Mouse (Mus musculus): ENCODE data around the gene Cyp2f2. TPM values are rescaled to one million over a fixed set of nuclear protein-coding genes. Genes with fewer than 3 reads are reported as not detected.

Cyp2f2 gene
- polyA plus RNA-seq, 1 experiment from 2014 or later: not detected

DNA sequence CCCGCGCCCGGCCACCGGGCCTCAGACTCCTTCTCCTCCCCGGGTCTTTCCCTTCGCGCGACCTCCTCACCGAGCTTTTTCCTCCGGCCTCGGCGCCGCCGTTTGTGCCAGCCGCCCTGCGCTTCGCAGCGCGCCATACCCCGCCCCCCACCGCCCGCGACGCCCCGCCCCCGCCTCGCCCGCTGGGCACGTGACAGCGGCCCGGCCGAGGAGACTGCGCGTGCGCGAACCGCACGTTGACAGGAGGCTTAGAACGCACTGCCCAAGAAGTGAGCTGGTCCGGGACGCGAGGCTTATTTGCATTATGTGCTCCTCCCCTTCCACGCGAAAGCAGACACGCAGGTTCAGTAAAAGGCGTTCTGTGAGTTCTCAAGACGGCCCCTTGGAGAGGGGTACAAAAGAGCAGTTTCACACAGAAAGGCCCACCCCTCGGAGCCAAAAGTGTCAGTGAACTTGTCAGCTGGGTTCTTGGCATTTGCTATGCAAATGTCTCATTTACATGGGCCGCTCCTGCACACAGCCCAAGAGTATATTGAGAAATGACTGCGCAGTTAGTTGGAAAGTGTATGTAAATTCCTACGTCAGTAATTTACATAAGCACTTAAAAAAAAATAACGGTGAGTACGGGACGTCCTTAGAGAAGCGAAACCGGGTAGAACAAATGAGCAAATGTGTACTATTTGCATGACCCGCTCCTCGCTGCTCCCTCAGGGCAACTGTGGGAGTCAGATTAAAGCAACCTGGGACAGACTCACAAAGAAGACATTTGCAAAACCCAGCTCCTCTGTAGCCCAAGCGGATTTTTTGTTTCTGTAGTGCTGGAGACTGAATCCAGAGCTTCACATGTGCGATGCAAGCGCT, 47.1 kb downstream of the Cyp2f2 start, which contains the start of gene Egln2:
Gene Egln2, minus strand, starts transcription at position 189 of the 861 bp plus-strand sequence.
- Histone ChIP-seq H3K27ac (replicated peaks) (peak within 1 kb of the TSS; percentile 99), H3K4me3 (peak within 1 kb of the TSS; percentile 78), H3K4me1 (peaks cover 46% of the 10 kb centered on the region), H3K9ac (replicated peaks) (peak within 1 kb of the TSS; percentile 84), H3K4me2 (replicated peaks) (peak within 1 kb of the TSS; percentile 78), H3K9me3 (no peaks in the 10 kb centered on the region), H3K27me3 (no peaks in the 10 kb centered on the region), H3K36me3 (peaks cover 42% of the 10 kb centered on the region)
- WGBS: 1% methylated on average over 61 of the region's 61 CpGs
- ATAC-seq (ENCODE audit: low FRiP score, low read depth): peak; percentile 85

GRCm38 (mm10) chr7:27167475-27168094, 47.9 kb downstream of the Cyp2f2 start:
- Histone ChIP-seq H3K4me1 (peaks cover 39% of the 10 kb centered on the region), H3K9ac (replicated peaks) (peak overlapping the region; percentile 49), H3K36me3 (peaks cover 44% of the 10 kb centered on the region)

GRCm38 (mm10) chr7:27168371-27168770, 48.7 kb downstream of the Cyp2f2 start:
- H3K27ac ChIP-seq (replicated peaks): no peak overlapping the region
- peaks cover 31% of the 10 kb centered on the region for H3K4me1 ChIP-seq
- no peak for ATAC-seq (ENCODE audit: low FRiP score, low read depth)
- no peak overlapping the region for H3K4me3 ChIP-seq
- no peak overlapping the region for H3K9ac ChIP-seq (replicated peaks)
- 85% methylated on average over 5 of the region's 5 CpGs for WGBS
- peaks cover 46% of the 10 kb centered on the region for H3K36me3 ChIP-seq
- no peaks in the 10 kb centered on the region for H3K27me3 ChIP-seq
- H3K4me2 ChIP-seq (replicated peaks): no peak overlapping the region
- H3K9me3 ChIP-seq: no peaks in the 10 kb centered on the region

More at GRCm38 (mm10) chr7:27167475-27168094, 47.9 kb downstream of the Cyp2f2 start:
- Histone ChIP-seq H3K4me3 (peak overlapping the region; percentile 78), H3K27me3 (no peaks in the 10 kb centered on the region), H3K9me3 (no peaks in the 10 kb centered on the region), H3K27ac (replicated peaks) (peak overlapping the region; percentile 99), H3K4me2 (replicated peaks) (peak overlapping the region; percentile 78)
- peak; percentile 0; the same call in 1 of the 2 replicates for ATAC-seq (ENCODE audit: low FRiP score, low read depth)
- 75% methylated on average over 11 of the region's 11 CpGs for WGBS

- Histone ChIP-seq H3K9me3 (no peaks in the 10 kb centered on the region), H3K4me1 (peaks cover 8% of the 10 kb centered on the region), H3K9ac (replicated peaks) (no peak overlapping the region), H3K4me2 (replicated peaks) (no peak overlapping the region), H3K27ac (replicated peaks) (no peak overlapping the region), H3K4me3 (no peak overlapping the region), H3K27me3 (no peaks in the 10 kb centered on the region), H3K36me3 (peaks cover 41% of the 10 kb centered on the region)
- ATAC-seq (ENCODE audit: low FRiP score, low read depth): no peak
- WGBS: 81% methylated on average over 3 of the region's 3 CpGs
Measured at GRCm38 (mm10) chr7:27170981-27171380, 51.3 kb downstream of the Cyp2f2 start.

GRCm38 (mm10) chr7:27174496-27174895, 54.8 kb downstream of the Cyp2f2 start:
- Histone ChIP-seq H3K9me3 (no peaks in the 10 kb centered on the region), H3K36me3 (peaks cover 41% of the 10 kb centered on the region), H3K4me3 (no peak overlapping the region), H3K9ac (replicated peaks) (no peak overlapping the region), H3K4me1 (peaks cover 9% of the 10 kb centered on the region), H3K27me3 (no peaks in the 10 kb centered on the region), H3K4me2 (replicated peaks) (no peak overlapping the region), H3K27ac (replicated peaks) (no peak overlapping the region)
- ATAC-seq (ENCODE audit: low FRiP score, low read depth): no peak
- 96% methylated on average over 15 of the region's 15 CpGs for WGBS

GRCm38 (mm10) chr7:27174896-27175295, 55.2 kb downstream of the Cyp2f2 start:
- Histone ChIP-seq H3K4me2 (replicated peaks) (no peak overlapping the region), H3K9me3 (no peaks in the 10 kb centered on the region), H3K4me1 (peaks cover 12% of the 10 kb centered on the region), H3K36me3 (peaks cover 41% of the 10 kb centered on the region), H3K9ac (replicated peaks) (no peak overlapping the region), H3K4me3 (no peak overlapping the region), H3K27me3 (no peaks in the 10 kb centered on the region), H3K27ac (replicated peaks) (no peak overlapping the region)
- ATAC-seq (ENCODE audit: low FRiP score, low read depth): no peak
- WGBS: 86% methylated on average over 7 of the region's 7 CpGs

- Histone ChIP-seq H3K27me3 (no peaks in the 10 kb centered on the region), H3K9ac (replicated peaks) (peak overlapping the region; percentile 58), H3K9me3 (no peaks in the 10 kb centered on the region), H3K4me3 (peak overlapping the region; percentile 72), H3K36me3 (peaks cover 24% of the 10 kb centered on the region), H3K4me2 (replicated peaks) (peak overlapping the region; percentile 55), H3K4me1 (peaks cover 12% of the 10 kb centered on the region), H3K27ac (replicated peaks) (peak overlapping the region; percentile 93)
- no peak for ATAC-seq (ENCODE audit: low FRiP score, low read depth)
- 23% methylated on average over 4 of the region's 4 CpGs for WGBS
Measured at GRCm38 (mm10) chr7:27177942-27178323, 58.2 kb downstream of the Cyp2f2 start.

GRCm38 (mm10) chr7:27178324-27179216, 58.9 kb downstream of the Cyp2f2 start, which contains the start of gene Rab4b:
Rab4b (minus strand) TSS chr7:27178896.
- no peaks in the 10 kb centered on the region for H3K9me3 ChIP-seq
- WGBS: under 1% methylated on average over 51 of the region's 53 CpGs
- peaks cover 23% of the 10 kb centered on the region for H3K36me3 ChIP-seq

DNA sequence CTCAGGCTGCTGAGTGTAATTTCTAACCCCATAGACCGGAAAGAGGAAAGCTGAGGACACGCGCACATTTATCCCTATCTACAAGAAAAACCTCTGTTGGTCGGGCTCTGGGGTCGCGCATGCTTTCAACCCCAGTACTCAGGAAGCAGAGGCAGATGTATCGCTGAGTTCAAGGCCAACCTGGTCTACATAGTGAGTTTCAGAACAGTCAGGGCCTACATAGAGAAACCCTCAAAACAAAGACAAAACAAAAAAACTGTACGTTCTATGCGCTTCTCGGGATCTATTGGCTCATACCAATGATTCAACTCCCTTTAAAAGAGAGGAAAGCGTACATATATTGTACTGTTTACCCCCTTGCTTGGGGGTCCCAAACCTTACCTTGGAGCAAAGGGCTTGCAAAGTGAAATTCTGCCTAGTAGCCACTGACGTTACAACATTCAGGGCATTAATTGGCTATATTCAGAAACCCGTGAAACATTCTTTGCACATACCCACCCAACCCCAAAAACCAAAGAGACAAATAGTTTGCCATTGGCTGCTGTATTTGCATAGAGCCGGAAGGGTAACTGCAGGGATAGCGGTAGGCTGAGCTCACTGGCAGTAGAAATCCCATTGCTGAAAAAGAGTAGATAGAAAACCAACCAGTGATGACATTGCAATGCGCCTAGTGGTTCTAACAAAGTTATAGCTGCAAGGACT, 59.7 kb downstream of the Cyp2f2 start:
- peak; percentile 2; the same call in 1 of the 2 replicates for ATAC-seq (ENCODE audit: low FRiP score, low read depth)
- peak overlapping the region; percentile 72 for H3K4me3 ChIP-seq
- H3K36me3 ChIP-seq: peaks cover 20% of the 10 kb centered on the region
- H3K4me1 ChIP-seq: peaks cover 12% of the 10 kb centered on the region
- H3K9me3 ChIP-seq: no peaks in the 10 kb centered on the region
- peak overlapping the region; percentile 52 for H3K4me2 ChIP-seq (replicated peaks)
- 46% methylated on average over 16 of the region's 16 CpGs for WGBS
- peak overlapping the region; percentile 93 for H3K27ac ChIP-seq (replicated peaks)
- no peaks in the 10 kb centered on the region for H3K27me3 ChIP-seq
- peak overlapping the region; percentile 47; the same call in 1 of the 2 replicates for H3K9ac ChIP-seq (replicated peaks)

More at GRCm38 (mm10) chr7:27178324-27179216, 58.9 kb downstream of the Cyp2f2 start, which contains the start of gene Rab4b:
- Histone ChIP-seq H3K4me2 (replicated peaks) (peak within 1 kb of the TSS; percentile 55), H3K9ac (replicated peaks) (peak within 1 kb of the TSS; percentile 58), H3K4me1 (peaks cover 12% of the 10 kb centered on the region), H3K4me3 (peak within 1 kb of the TSS; percentile 72), H3K27me3 (no peaks in the 10 kb centered on the region), H3K27ac (replicated peaks) (peak within 1 kb of the TSS; percentile 93)
- peak; percentile 98 for ATAC-seq (ENCODE audit: low FRiP score, low read depth)

- Histone ChIP-seq H3K9ac (replicated peaks) (no peak overlapping the region), H3K4me2 (replicated peaks) (no peak overlapping the region), H3K27me3 (no peaks in the 10 kb centered on the region), H3K9me3 (no peaks in the 10 kb centered on the region), H3K4me3 (no peak overlapping the region), H3K4me1 (peaks cover 12% of the 10 kb centered on the region), H3K27ac (replicated peaks) (0 out of 2 replicates have a peak overlapping the region, but pooled peaks have one; percentile 46), H3K36me3 (peaks cover 20% of the 10 kb centered on the region)
- WGBS: 48% methylated on average over 5 of the region's 5 CpGs
- no peak for ATAC-seq (ENCODE audit: low FRiP score, low read depth)
Measured at GRCm38 (mm10) chr7:27180036-27180435, 60.3 kb downstream of the Cyp2f2 start.

Data from midbrain, embryonic 12.5 days (tissue).